ENCODE assay signal across 8 mouse cellular contexts in the genomic region with DNA sequence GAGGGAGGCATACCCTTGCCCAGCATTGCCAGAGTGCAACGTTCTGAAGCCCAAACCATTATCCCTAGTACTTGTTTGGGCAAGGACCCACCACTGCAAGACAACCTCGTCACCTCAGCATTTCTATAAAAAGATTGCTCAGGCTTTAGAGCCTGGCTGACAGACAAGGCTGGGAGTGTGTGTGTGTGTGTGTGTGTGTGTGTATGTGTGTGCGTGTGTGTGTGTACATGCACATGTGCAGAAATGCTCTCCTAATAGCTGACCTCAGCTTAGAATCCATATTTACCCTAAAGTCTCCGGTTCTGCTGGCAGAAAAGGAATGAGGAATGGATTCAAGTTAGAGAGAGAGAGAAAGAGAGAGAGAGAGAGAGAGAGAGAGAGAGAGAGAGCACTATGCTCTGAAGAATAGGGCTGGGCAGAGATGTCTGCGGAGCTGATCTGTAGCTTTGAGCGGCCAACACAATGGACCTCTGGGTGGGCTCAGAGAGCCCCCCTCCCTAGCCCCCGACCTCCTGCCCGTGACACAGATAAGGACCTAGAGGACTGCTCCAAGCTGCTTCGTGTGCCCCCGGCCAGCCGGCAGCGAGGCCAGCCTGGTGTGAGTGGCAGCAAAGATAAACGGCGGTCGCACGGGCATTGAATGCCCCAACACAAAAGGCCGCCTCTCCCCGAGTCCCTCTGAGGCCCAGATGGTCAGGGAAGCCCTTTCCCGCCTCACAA.
DNase-seq lines count a peak whose midpoint lies in the region.

No protein-coding gene starts in this region.

- peak; percentile 26 for DNase-seq in gastrocnemius, adult 18-20 months (ENCODE audit: low spot score)
- no peak for DNase-seq in gastrocnemius, postnatal 36 days
- peak; percentile 72 for DNase-seq in embryo, embryonic 10.5 days (ENCODE audit: low spot score)
- DNase-seq in heart, postnatal 10 days, result peak; percentile 35 to 50
- DNase-seq in lung, postnatal 4 days, result peak; percentile 13 to 32
- DNase-seq in frontal cortex, postnatal 25 days (ENCODE audit: low spot score in 2 of 2), result no peak
- DNase-seq in urinary bladder, postnatal 25 days (ENCODE audit: low spot score), result no peak
- no peak for DNase-seq in ovary, postnatal 10 days (ENCODE audit: low spot score)

- intact Hi-C loops in gastrocnemius, postnatal 36 days (cut with DNase I), result no loop called here
- intact Hi-C loops in heart, postnatal 10 days (cut with DNase I), result no loop called here

Comparison
In these comparisons a context has a peak if more than half of its experiments do, and no peak if none do; other contexts are left out.
1. DNase-seq: peak in gastrocnemius, adult 18-20 months (single experiment), embryo, embryonic 10.5 days (single experiment), heart, postnatal 10 days (2 of 2) and lung, postnatal 4 days (2 of 2); none in gastrocnemius, postnatal 36 days (0 of 2), frontal cortex, postnatal 25 days (0 of 2), urinary bladder, postnatal 25 days (single experiment) and ovary, postnatal 10 days (single experiment).